ENCODE assay signal across 11 mouse cellular contexts in the genomic region with DNA sequence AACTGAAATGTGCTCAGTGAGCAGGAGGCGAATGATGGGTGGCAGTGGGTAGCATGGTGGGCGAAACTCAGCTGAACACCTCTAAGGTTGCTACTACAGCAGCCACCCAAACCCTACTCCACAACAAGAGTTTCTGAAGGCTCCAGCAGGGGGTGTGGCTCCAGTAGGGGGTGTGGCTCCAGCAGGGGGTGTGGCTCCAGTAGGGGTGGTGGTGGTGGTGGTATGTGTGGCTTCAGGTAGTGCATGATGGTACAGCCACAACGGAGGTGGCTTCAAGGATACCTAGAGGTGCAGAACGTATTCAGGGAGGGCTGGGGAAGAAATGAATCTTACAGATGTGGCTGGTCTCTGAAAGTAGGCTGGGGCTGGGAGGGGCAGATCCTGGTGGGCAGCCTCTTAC. TPM values are rescaled to one million over a fixed set of nuclear protein-coding genes. Genes with fewer than 3 reads are reported as not detected.
A peak's percentile ranks its signal among the peaks of the same experiment; 100 is the strongest.
DNase-seq lines count a peak whose midpoint lies in the region; ATAC-seq and TF ChIP-seq lines count a peak whose summit lies in the region.
"Had no signal": no experiment of that assay in that cellular context is flagged by ENCODE, and none has a peak within 500 bp of the region (broad histone marks: within the 10 kb centered on the region; RNA-seq: fewer than 3 reads in every experiment).

No protein-coding gene starts in this region.

- no peak overlapping the region for H3K27ac ChIP-seq in hindbrain, postnatal 0 days
- H3K27ac ChIP-seq in hindbrain, embryonic 16.5 days (ENCODE audit: low read depth, low read length) = no peak overlapping the region
- H3K27ac ChIP-seq: embryonic facial prominence, embryonic 13.5 days had no signal

- H3K9ac ChIP-seq in hindbrain, postnatal 0 days (replicated peaks; ENCODE audit: low read length) = no peak overlapping the region
- H3K9ac ChIP-seq in hindbrain, embryonic 16.5 days (ENCODE audit: low read depth, low read length) = no peak overlapping the region
- H3K9ac ChIP-seq: embryonic facial prominence, embryonic 13.5 days had no signal

- no peak overlapping the region for H3K4me3 ChIP-seq in hindbrain, postnatal 0 days (ENCODE audit: low read length)
- H3K4me3 ChIP-seq in hindbrain, embryonic 16.5 days (ENCODE audit: low read length) = no peak overlapping the region
- H3K4me3 ChIP-seq: embryonic facial prominence, embryonic 13.5 days; midbrain, embryonic 10.5 days had no signal

- TF ChIP-seq CTCF in hindbrain, postnatal 0 days (IDR thresholded peaks at IDR 0.05; ENCODE audit: low read depth) = 0 out of 2 replicates have a peak, but pooled peaks have one; percentile 5

- 75% methylated on average over 4 of the region's 4 CpGs for WGBS in hindbrain, postnatal 0 days
- 70% methylated on average over 4 of the region's 4 CpGs for WGBS in hindbrain, embryonic 16.5 days

- no peaks in the 10 kb centered on the region for H3K9me3 ChIP-seq in hindbrain, postnatal 0 days (ENCODE audit: low read length)
- no peaks in the 10 kb centered on the region for H3K9me3 ChIP-seq in hindbrain, embryonic 16.5 days (ENCODE audit: control insufficient read depth, low read length)
- H3K9me3 ChIP-seq: embryonic facial prominence, embryonic 13.5 days; midbrain, embryonic 10.5 days had no signal

- no peak for DNase-seq in hindbrain, postnatal 0 days (ENCODE audit: low spot score)
- peak; percentile 54 for DNase-seq in A20 (ENCODE audit: low read depth, low spot score)
- DNase-seq in ZHBTc4 (ENCODE audit: low read depth, low spot score) = peak; percentile 74
- no peak for DNase-seq in adrenal gland, adult 8-10 months
- no peak for DNase-seq in right cerebral cortex, postnatal 36 days (ENCODE audit: low spot score in 2 of 2)
- no peak for DNase-seq in kidney, adult 18-20 months

- H3K27me3 ChIP-seq in hindbrain, postnatal 0 days (ENCODE audit: insufficient read depth, low read length) = no peaks in the 10 kb centered on the region
- no peaks in the 10 kb centered on the region for H3K27me3 ChIP-seq in hindbrain, embryonic 16.5 days (replicated peaks; ENCODE audit: control insufficient read depth, insufficient read depth, low read length)

- ATAC-seq in hindbrain, postnatal 0 days = no peak
- ATAC-seq in hindbrain, embryonic 16.5 days = no peak
- ATAC-seq in megakaryocyte progenitor cell, adult 5-6 weeks (replicated peaks; ENCODE audit: poor library complexity) = peak; percentile 38
- ATAC-seq: intestine, embryonic 16.5 days had no signal

- H3K36me3 ChIP-seq in hindbrain, postnatal 0 days (ENCODE audit: insufficient read depth, low read length) = no peaks in the 10 kb centered on the region; the same call in 1 of the 2 replicates
- peaks cover 6% of the 10 kb centered on the region; the same call in 1 of the 2 replicates for H3K36me3 ChIP-seq in hindbrain, embryonic 16.5 days (ENCODE audit: control insufficient read depth, insufficient read depth, low read length)
- H3K36me3 ChIP-seq: embryonic facial prominence, embryonic 13.5 days had no signal

- peaks cover 34% of the 10 kb centered on the region for H3K4me1 ChIP-seq in hindbrain, postnatal 0 days (ENCODE audit: insufficient read depth, low read length)
- H3K4me1 ChIP-seq in hindbrain, embryonic 16.5 days (ENCODE audit: control insufficient read depth, insufficient read depth, low read depth, low read length) = peaks cover 36% of the 10 kb centered on the region

- H3K4me2 ChIP-seq in hindbrain, postnatal 0 days (ENCODE audit: low read depth, low read length) = no peak overlapping the region
- H3K4me2 ChIP-seq in hindbrain, embryonic 16.5 days (ENCODE audit: low read length) = no peak overlapping the region
- H3K4me2 ChIP-seq: embryonic facial prominence, embryonic 13.5 days had no signal

RNA-seq across cellular contexts. Expression of gene Lrp8, which starts 5.7 kb away (rescaled TPM):
- total RNA-seq in hindbrain, postnatal 0 days (2014; rRNA removed) = 62.2 and 65.9 TPM in 2 replicates
- polyA plus RNA-seq in hindbrain, postnatal 0 days (2015; fragmentation: Nextera tagmentation; extraction: Ambion mirVana) = 33.9 and 34.5 TPM in 2 replicates
- polyA plus RNA-seq in hindbrain, embryonic 16.5 days (2015; fragmentation: Nextera tagmentation; extraction: Ambion mirVana) = 23.8 and 34.7 TPM in 2 replicates
- total RNA-seq in megakaryocyte progenitor cell, adult 5-6 weeks (2015) = 15.6 and 19.7 TPM in 2 replicates
- 15.3 and 17.3 TPM in 2 replicates for total RNA-seq in megakaryocyte progenitor cell, adult 5-6 weeks (2017)
- 10 to 100 TPM in 1 of 4 experiments, 1 to 10 TPM in 3; 7.2 to 12.5 (median 8.8) TPM for total RNA-seq in adrenal gland, adult 8-10 months (2022)

Comparison
In these comparisons a context has a peak if more than half of its experiments do, and no peak if none do; other contexts are left out.
1. DNase-seq: peak in A20 (single experiment) and ZHBTc4 (single experiment); none in hindbrain, postnatal 0 days (single experiment), adrenal gland, adult 8-10 months (single experiment), right cerebral cortex, postnatal 36 days (0 of 2) and kidney, adult 18-20 months (single experiment).